Comparison of ENCODE assay signal across 8 mouse cellular contexts in genomic region chr3:129730426-129730825, GRCm38 (mm10). TPM values are rescaled to one million over a fixed set of nuclear protein-coding genes. Genes with fewer than 3 reads are reported as not detected.
A peak's percentile ranks its signal among the peaks of the same experiment; 100 is the strongest.
DNase-seq lines count a peak whose midpoint lies in the region; ATAC-seq lines count a peak whose summit lies in the region.

No protein-coding gene starts in this region.

- peak; percentile 78 for ATAC-seq in common myeloid progenitor, adult 5-6 weeks (replicated peaks; ENCODE audit: low read depth, poor library complexity, severe bottlenecking)

- peak; percentile 46 for DNase-seq in kidney, postnatal 10 days
- no peak for DNase-seq in kidney, postnatal 14 days
- peak; percentile 52 for DNase-seq in ES-CJ7 (ENCODE audit: low read depth, low spot score)
- peak; percentile 29 for DNase-seq in naive thymus-derived CD4-positive, alpha-beta T cell, adult 2 months (ENCODE audit: low read depth)
- no peak for DNase-seq in ovary, postnatal 10 days (ENCODE audit: low spot score)
- DNase-seq in right cerebral cortex, postnatal 10 days (ENCODE audit: low spot score in 2 of 2), result no peak
- no peak for DNase-seq in ovary, postnatal 14 days (ENCODE audit: low spot score)

RNA-seq across cellular contexts. Expression of gene Egf, which starts 24.7 kb away (rescaled TPM):
- 0.82 and 2.7 TPM in 2 replicates for total RNA-seq in common myeloid progenitor, adult 5-6 weeks (2017)

Comparison
In these comparisons a context has a peak if more than half of its experiments do, and no peak if none do; other contexts are left out.
1. DNase-seq: peak in kidney, postnatal 10 days (single experiment), ES-CJ7 (single experiment) and naive thymus-derived CD4-positive, alpha-beta T cell, adult 2 months (single experiment); none in kidney, postnatal 14 days (single experiment), ovary, postnatal 10 days (single experiment), right cerebral cortex, postnatal 10 days (0 of 2) and ovary, postnatal 14 days (single experiment).